Mouse (Mus musculus) megakaryocyte progenitor cell, adult 5-6 weeks (primary cell): Measurements from ENCODE around the gene Ambp. TPM values are rescaled to one million over a fixed set of nuclear protein-coding genes. Genes with fewer than 3 reads are reported as not detected.
A peak's percentile ranks its signal among the peaks of the same experiment; 100 is the strongest.

Experiments
- ATAC-seq: replicated peaks from 2 replicates; pipeline ENCODE4 v1.8.0; 2016; ENCODE audit warnings: mild to moderate bottlenecking, moderate TSS enrichment, inconsistent platforms; ENCODE audit not compliant: poor library complexity
- total RNA-seq, 2 experiments: library from RNA; stranded (forward) in 1 of 2; stranded (reverse) in 1 of 2; fragments of 157-497, 149-512 nt in 1 of 2; fragments of 200-1000 nt in 1 of 2; gene quantifications; 2 replicates each; pipeline versions ENCODE4 v1.2.3 to v1.2.4; 2015 to 2017

Gene Ambp
- total RNA-seq (2015) (not detected in 2 replicates), total RNA-seq (2017) (0.33 TPM in 1 of 2 replicates, not detected in the other)

GRCm38 (mm10) chr4:63154699-63155098 lies at the start of gene Ambp:
TSS of gene Ambp (minus strand) at chr4:63154799.
- ATAC-seq: no peak

- no peak for ATAC-seq
These were observed 49.3 kb upstream of the Ambp start for GRCm38 (mm10) chr4:63203874-63204273.

- ATAC-seq: no peak
These were observed 44.8 kb upstream of the Ambp start for GRCm38 (mm10) chr4:63199366-63199765.

GRCm38 (mm10) chr4:63194366-63194765 lies 39.8 kb upstream of the Ambp start:
- ATAC-seq: no peak

GRCm38 (mm10) chr4:63191641-63192040 lies 37.0 kb upstream of the Ambp start:
- no peak for ATAC-seq

- 0 out of 2 replicates have a peak, but pooled peaks have one; percentile 14 for ATAC-seq
These were observed 31.8 kb upstream of the Ambp start for GRCm38 (mm10) chr4:63186281-63186870.

GRCm38 (mm10) chr4:63181556-63181955 lies 27.0 kb upstream of the Ambp start:
- ATAC-seq: peak; percentile 73

- ATAC-seq: no peak
These were observed 17.5 kb upstream of the Ambp start, which contains the start of gene Kif12 for GRCm38 (mm10) chr4:63171969-63172685. TSS of gene Kif12 (minus strand) at chr4:63172131.

- no peak for ATAC-seq
These were observed 16.5 kb upstream of the Ambp start for GRCm38 (mm10) chr4:63171122-63171521.

GRCm38 (mm10) chr4:63170061-63170460 lies 15.5 kb upstream of the Ambp start:
- no peak for ATAC-seq

- no peak for ATAC-seq
These were observed 11.7 kb upstream of the Ambp start for GRCm38 (mm10) chr4:63166323-63166722.

GRCm38 (mm10) chr4:63165636-63166035 lies 11.0 kb upstream of the Ambp start:
- ATAC-seq: no peak

GRCm38 (mm10) chr4:63158961-63159592 lies 4.5 kb upstream of the Ambp start:
- ATAC-seq: peak; percentile 96

- ATAC-seq: no peak
These were observed 3.6 kb upstream of the Ambp start for GRCm38 (mm10) chr4:63158192-63158591.

GRCm38 (mm10) chr4:63156726-63157634 lies 2.4 kb upstream of the Ambp start:
- no peak for ATAC-seq

- no peak for ATAC-seq
These were observed 997 bp upstream of the Ambp start for GRCm38 (mm10) chr4:63155596-63155995.

- ATAC-seq: no peak
These were observed 571 bp downstream of the Ambp start for GRCm38 (mm10) chr4:63154028-63154427.

- peak; percentile 92 for ATAC-seq
These were observed 3.5 kb downstream of the Ambp start for GRCm38 (mm10) chr4:63151127-63151526.

- no peak for ATAC-seq
These were observed 7.3 kb downstream of the Ambp start for GRCm38 (mm10) chr4:63147268-63147667.

GRCm38 (mm10) chr4:63129891-63130624 lies 24.5 kb downstream of the Ambp start:
- no peak for ATAC-seq
